Mouse (Mus musculus): ENCODE measurements around the gene C1qtnf9.

Gene C1qtnf9

GRCm38 (mm10) chr14:60751581-60751980, 16.4 kb upstream of the C1qtnf9 start:
- DNase-seq (ENCODE audit: low spot score): no peak

- DNase-seq (ENCODE audit: low spot score): no peak
Measured at GRCm38 (mm10) chr14:60752892-60753800, 14.8 kb upstream of the C1qtnf9 start.

GRCm38 (mm10) chr14:60753801-60754126, 14.2 kb upstream of the C1qtnf9 start:
- no peak for DNase-seq (ENCODE audit: low spot score)

GRCm38 (mm10) chr14:60754656-60755055, 13.3 kb upstream of the C1qtnf9 start:
- DNase-seq (ENCODE audit: low spot score): no peak

- no peak for DNase-seq (ENCODE audit: low spot score)
Measured at GRCm38 (mm10) chr14:60756271-60756670, 11.7 kb upstream of the C1qtnf9 start.

- no peak for DNase-seq (ENCODE audit: low spot score)
Measured at GRCm38 (mm10) chr14:60757265-60757664, 10.7 kb upstream of the C1qtnf9 start.

- no peak for DNase-seq (ENCODE audit: low spot score)
Measured at GRCm38 (mm10) chr14:60757722-60758121, 10.2 kb upstream of the C1qtnf9 start.

GRCm38 (mm10) chr14:60759097-60759496, 8.8 kb upstream of the C1qtnf9 start:
- DNase-seq (ENCODE audit: low spot score): no peak

- no peak for DNase-seq (ENCODE audit: low spot score)
Measured at GRCm38 (mm10) chr14:60761801-60762200, 6.1 kb upstream of the C1qtnf9 start.

GRCm38 (mm10) chr14:60762754-60763153, 5.2 kb upstream of the C1qtnf9 start:
- no peak for DNase-seq (ENCODE audit: low spot score)

- DNase-seq (ENCODE audit: low spot score): no peak
Measured at GRCm38 (mm10) chr14:60763746-60764145, 4.2 kb upstream of the C1qtnf9 start.

GRCm38 (mm10) chr14:60764526-60764925, 3.4 kb upstream of the C1qtnf9 start:
- DNase-seq (ENCODE audit: low spot score): no peak

GRCm38 (mm10) chr14:60765025-60765424, 2.9 kb upstream of the C1qtnf9 start:
- no peak for DNase-seq (ENCODE audit: low spot score)

GRCm38 (mm10) chr14:60769340-60769739, 1.4 kb downstream of the C1qtnf9 start:
- DNase-seq (ENCODE audit: low spot score): no peak

GRCm38 (mm10) chr14:60770594-60770993, 2.7 kb downstream of the C1qtnf9 start:
- no peak for DNase-seq (ENCODE audit: low spot score)

- DNase-seq (ENCODE audit: low spot score): peak; percentile 66
Measured at GRCm38 (mm10) chr14:60771057-60771456, 3.1 kb downstream of the C1qtnf9 start.

- DNase-seq (ENCODE audit: low spot score): no peak
Measured at GRCm38 (mm10) chr14:60773476-60773875, 5.5 kb downstream of the C1qtnf9 start.

GRCm38 (mm10) chr14:60776521-60776920, 8.6 kb downstream of the C1qtnf9 start:
- DNase-seq (ENCODE audit: low spot score): no peak

- no peak for DNase-seq (ENCODE audit: low spot score)
Measured at GRCm38 (mm10) chr14:60777485-60777919, 9.6 kb downstream of the C1qtnf9 start.

GRCm38 (mm10) chr14:60779198-60779597, 11.3 kb downstream of the C1qtnf9 start:
- no peak for DNase-seq (ENCODE audit: low spot score)

- DNase-seq (ENCODE audit: low spot score): no peak
Measured at GRCm38 (mm10) chr14:60782121-60782656, 14.3 kb downstream of the C1qtnf9 start.

GRCm38 (mm10) chr14:60783196-60783595, 15.3 kb downstream of the C1qtnf9 start:
- DNase-seq (ENCODE audit: low spot score): no peak

- peak; percentile 75 for DNase-seq (ENCODE audit: low spot score)
Measured at GRCm38 (mm10) chr14:60784427-60785315, 16.7 kb downstream of the C1qtnf9 start, which contains the start of gene Mipep. TSS of gene Mipep (plus strand) at chr14:60784573.
